Mouse (Mus musculus): ENCODE results near the gene Slc5a4b. TPM values are rescaled to one million over a fixed set of nuclear protein-coding genes. Genes with fewer than 3 reads are reported as not detected.

The Slc5a4b gene
- polyA plus RNA-seq, 1 experiment from 2014 or later, result 0.73 TPM

DNA sequence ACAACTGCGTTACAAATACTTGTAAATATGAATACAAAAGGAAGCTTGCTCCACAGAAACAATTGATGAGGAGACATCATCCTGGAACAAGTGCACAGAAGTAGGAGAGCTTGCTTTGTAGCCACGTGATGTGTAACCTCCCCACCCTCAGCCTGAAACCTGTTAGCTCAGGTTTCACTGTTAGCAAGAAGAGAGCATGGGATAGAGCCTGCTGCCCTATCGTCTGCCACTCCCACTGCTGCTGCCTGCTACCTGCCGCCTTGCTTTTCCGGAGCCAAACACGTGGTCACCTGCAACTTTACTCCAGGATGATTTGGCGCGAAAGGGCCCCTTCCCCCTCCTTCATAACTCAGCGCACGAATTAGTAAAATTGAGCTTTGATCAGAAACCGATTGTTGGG is 58.9 kb downstream of the Slc5a4b start:
- H3K27ac ChIP-seq (ENCODE audit: low read length), result no peak overlapping the region

DNA sequence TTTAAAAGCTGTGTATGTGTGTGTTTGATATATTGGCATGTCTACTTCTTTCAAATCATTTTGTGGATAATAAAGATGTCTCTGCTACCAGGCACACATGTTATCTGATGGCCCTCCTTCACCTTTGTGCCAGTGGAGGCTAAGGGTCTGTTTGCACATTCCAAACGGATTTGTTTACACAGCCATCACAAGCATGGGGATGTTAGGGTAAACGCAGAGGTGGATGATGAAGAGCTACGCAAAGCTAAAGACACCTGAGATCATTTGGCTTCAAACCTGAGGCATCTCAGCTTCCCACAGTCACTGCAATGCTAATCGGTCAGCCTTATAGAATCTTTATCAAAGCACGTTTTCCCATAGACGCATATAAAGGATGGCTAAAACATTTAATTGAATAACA is 61.8 kb downstream of the Slc5a4b start:
- no peak overlapping the region for H3K27ac ChIP-seq (ENCODE audit: low read length)
- H3K36me3 ChIP-seq (ENCODE audit: control insufficient read depth, insufficient read depth, low read length), result no peaks in the 10 kb centered on the region
- H3K4me1 ChIP-seq (ENCODE audit: control insufficient read depth, insufficient read depth, low read length), result 0 out of 2 replicates have a peak, but pooled peaks cover 5% of the 10 kb centered on the region
- no peak overlapping the region for H3K9ac ChIP-seq (ENCODE audit: low read depth, low read length)
- H3K4me3 ChIP-seq (ENCODE audit: low read length), result no peak overlapping the region
- no peak for ATAC-seq
- no peaks in the 10 kb centered on the region for H3K27me3 ChIP-seq (replicated peaks; ENCODE audit: control insufficient read depth, insufficient read depth, low read length)
- H3K9me3 ChIP-seq (ENCODE audit: control insufficient read depth, low read length), result no peaks in the 10 kb centered on the region
- no peak overlapping the region for H3K4me2 ChIP-seq (ENCODE audit: low read depth, low read length)
- 11% methylated on average over 6 of the region's 6 CpGs for WGBS

More for the DNA sequence above, 58.9 kb downstream of the Slc5a4b start:
- Histone ChIP-seq H3K36me3 (ENCODE audit: control insufficient read depth, insufficient read depth, low read length) (no peaks in the 10 kb centered on the region), H3K27me3 (replicated peaks; ENCODE audit: control insufficient read depth, insufficient read depth, low read length) (no peaks in the 10 kb centered on the region), H3K4me2 (ENCODE audit: low read depth, low read length) (no peak overlapping the region), H3K9ac (ENCODE audit: low read depth, low read length) (no peak overlapping the region), H3K4me3 (ENCODE audit: low read length) (no peak overlapping the region), H3K9me3 (ENCODE audit: control insufficient read depth, low read length) (no peaks in the 10 kb centered on the region), H3K4me1 (ENCODE audit: control insufficient read depth, insufficient read depth, low read length) (0 out of 2 replicates have a peak, but pooled peaks cover 2% of the 10 kb centered on the region)
- ATAC-seq, result no peak
- WGBS, result 80% methylated on average over 11 of the region's 11 CpGs

DNA sequence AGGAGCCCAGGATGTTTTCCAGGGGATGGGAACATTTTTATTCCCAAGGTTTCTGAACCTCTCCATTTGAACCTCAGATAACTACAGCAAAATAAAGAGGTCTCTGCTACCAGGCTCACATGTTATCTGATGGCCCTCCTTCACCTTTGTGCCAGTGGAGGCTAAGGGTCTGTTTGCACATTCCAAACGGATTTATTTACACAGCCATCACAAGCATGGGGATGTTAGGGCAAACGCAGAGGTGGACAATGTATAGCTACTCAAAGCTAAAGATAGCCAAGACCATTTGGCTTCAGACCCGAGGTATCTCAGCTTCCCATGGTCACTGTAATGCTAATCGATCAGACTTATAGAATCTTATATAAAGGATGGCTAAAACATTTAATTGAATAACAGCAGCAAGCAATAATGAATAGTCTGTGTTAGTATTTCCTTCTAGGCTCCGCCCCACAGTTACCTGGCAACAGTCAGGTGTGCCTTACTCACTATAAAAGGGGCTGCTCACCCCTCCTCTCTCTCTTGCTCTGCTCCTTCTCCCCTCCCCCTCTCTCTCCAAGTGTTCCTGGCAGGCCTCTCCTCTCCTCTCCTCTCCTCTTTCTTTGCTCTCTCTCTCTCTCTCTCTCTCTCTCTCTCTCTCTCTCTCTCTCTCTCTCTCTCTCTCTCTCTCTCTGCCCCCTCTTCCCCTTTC is 63.4 kb downstream of the Slc5a4b start:
- ATAC-seq, result peak; percentile 48; the same call in 1 of the 2 replicates
- Histone ChIP-seq H3K4me2 (ENCODE audit: low read depth, low read length) (no peak overlapping the region), H3K27me3 (replicated peaks; ENCODE audit: control insufficient read depth, insufficient read depth, low read length) (no peaks in the 10 kb centered on the region), H3K36me3 (ENCODE audit: control insufficient read depth, insufficient read depth, low read length) (no peaks in the 10 kb centered on the region), H3K27ac (ENCODE audit: low read length) (no peak overlapping the region), H3K4me1 (ENCODE audit: control insufficient read depth, insufficient read depth, low read length) (0 out of 2 replicates have a peak, but pooled peaks cover 5% of the 10 kb centered on the region), H3K9ac (ENCODE audit: low read depth, low read length) (no peak overlapping the region), H3K4me3 (ENCODE audit: low read length) (no peak overlapping the region), H3K9me3 (ENCODE audit: control insufficient read depth, low read length) (no peaks in the 10 kb centered on the region)
- 24% methylated on average over 5 of the region's 5 CpGs for WGBS

DNA sequence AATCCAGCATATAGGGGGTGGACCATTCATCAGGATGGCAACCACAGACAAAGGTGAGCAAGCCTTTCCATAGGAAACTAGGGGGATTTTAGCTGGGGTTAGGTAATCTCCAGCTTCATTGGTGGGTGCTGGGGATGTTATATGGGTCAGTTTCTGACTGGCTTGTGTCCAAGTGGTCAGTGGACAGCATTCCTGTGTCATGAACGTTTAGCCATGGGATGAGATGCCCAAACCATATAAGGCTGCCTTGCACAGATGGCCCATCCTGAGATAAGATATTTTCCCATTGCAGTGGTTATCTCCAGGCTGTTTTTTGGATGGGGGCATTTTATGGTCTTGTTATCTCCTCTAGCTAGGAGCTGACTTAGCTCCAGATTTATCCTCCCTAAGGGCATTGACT is 64.0 kb downstream of the Slc5a4b start:
- no peaks in the 10 kb centered on the region for H3K36me3 ChIP-seq (ENCODE audit: control insufficient read depth, insufficient read depth, low read length)
- 7% methylated on average over 1 of the region's 1 CpGs for WGBS

DNA sequence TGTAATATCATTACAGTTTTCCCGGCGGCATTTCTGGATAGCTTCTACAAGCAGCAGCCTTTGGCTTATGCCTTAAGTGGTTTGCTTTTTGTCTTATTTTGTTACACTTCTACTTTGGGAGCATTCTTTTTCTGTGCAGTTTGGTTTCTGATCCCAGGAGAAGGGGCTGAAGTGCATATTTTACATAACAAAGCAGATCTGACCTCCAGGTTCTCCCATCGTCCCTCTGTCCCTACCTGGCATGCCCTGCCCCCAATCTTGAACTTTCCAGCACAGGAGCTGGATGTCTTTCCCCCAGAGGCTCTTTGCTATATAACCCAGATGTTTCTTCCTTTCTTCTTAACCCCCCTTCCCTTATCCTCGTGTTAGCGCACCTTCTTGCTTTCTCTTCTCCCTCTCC is 65.4 kb downstream of the Slc5a4b start:
- ATAC-seq, result no peak
- Histone ChIP-seq H3K4me2 (ENCODE audit: low read depth, low read length) (no peak overlapping the region), H3K27me3 (replicated peaks; ENCODE audit: control insufficient read depth, insufficient read depth, low read length) (no peaks in the 10 kb centered on the region), H3K27ac (ENCODE audit: low read length) (no peak overlapping the region), H3K4me3 (ENCODE audit: low read length) (no peak overlapping the region), H3K9ac (ENCODE audit: low read depth, low read length) (no peak overlapping the region), H3K36me3 (ENCODE audit: control insufficient read depth, insufficient read depth, low read length) (peaks cover 3% of the 10 kb centered on the region; the same call in 1 of the 2 replicates), H3K4me1 (ENCODE audit: control insufficient read depth, insufficient read depth, low read length) (0 out of 2 replicates have a peak, but pooled peaks cover 5% of the 10 kb centered on the region), H3K9me3 (ENCODE audit: control insufficient read depth, low read length) (no peaks in the 10 kb centered on the region)
- 42% methylated on average over 5 of the region's 5 CpGs for WGBS

More for the DNA sequence above, 64.0 kb downstream of the Slc5a4b start:
- Histone ChIP-seq H3K27me3 (replicated peaks; ENCODE audit: control insufficient read depth, insufficient read depth, low read length) (no peaks in the 10 kb centered on the region), H3K4me1 (ENCODE audit: control insufficient read depth, insufficient read depth, low read length) (0 out of 2 replicates have a peak, but pooled peaks cover 5% of the 10 kb centered on the region), H3K4me3 (ENCODE audit: low read length) (no peak overlapping the region), H3K27ac (ENCODE audit: low read length) (no peak overlapping the region), H3K4me2 (ENCODE audit: low read depth, low read length) (no peak overlapping the region), H3K9me3 (ENCODE audit: control insufficient read depth, low read length) (no peaks in the 10 kb centered on the region), H3K9ac (ENCODE audit: low read depth, low read length) (no peak overlapping the region)
- no peak for ATAC-seq

DNA sequence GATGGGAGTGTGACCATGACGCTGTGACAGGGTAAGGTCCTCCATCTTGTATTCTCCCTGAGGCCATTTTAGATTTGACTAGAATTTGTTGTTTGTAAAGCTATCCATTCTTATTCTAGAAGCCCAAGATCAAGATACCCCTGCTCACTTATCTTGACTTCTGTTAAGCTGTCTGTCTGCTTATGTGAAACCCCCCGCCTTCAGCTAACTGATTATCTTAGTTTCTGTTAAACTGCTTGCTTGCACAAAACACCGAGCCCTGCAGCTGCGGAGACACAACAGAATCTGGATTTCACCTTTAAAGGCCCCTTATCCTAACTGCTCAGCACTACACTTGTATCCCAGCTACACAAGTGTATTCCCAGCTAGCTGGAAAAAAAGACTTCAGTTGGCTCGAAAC is 73.8 kb downstream of the Slc5a4b start:
- Histone ChIP-seq H3K9ac (ENCODE audit: low read depth, low read length) (no peak overlapping the region), H3K9me3 (ENCODE audit: control insufficient read depth, low read length) (no peaks in the 10 kb centered on the region), H3K4me2 (ENCODE audit: low read depth, low read length) (no peak overlapping the region), H3K4me3 (ENCODE audit: low read length) (no peak overlapping the region), H3K4me1 (ENCODE audit: control insufficient read depth, insufficient read depth, low read length) (peaks cover 6% of the 10 kb centered on the region; the same call in 1 of the 2 replicates), H3K27ac (ENCODE audit: low read length) (no peak overlapping the region), H3K36me3 (ENCODE audit: control insufficient read depth, insufficient read depth, low read length) (peaks cover 22% of the 10 kb centered on the region), H3K27me3 (replicated peaks; ENCODE audit: control insufficient read depth, insufficient read depth, low read length) (no peaks in the 10 kb centered on the region)
- WGBS, result 97% methylated on average over 5 of the region's 5 CpGs
- ATAC-seq, result no peak

DNA sequence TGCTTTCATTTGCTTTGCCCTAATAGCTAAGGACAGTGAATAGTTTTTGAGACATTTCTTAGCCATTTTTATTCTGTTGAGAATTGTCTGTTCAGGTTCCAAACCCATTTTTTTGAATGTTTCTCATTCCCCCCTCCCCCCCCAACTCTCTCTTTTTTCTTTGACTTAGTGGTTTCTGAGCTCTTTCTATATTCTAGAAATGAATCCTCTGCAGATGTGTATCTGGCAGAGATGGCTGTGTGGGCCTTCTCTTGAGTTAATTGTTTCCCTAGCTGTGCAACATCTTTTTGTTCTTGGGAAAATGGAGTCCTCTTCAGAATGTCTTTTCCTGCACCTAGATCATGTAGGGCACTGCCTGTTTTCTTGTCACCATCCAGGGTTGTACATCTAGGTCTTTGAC is 75.5 kb downstream of the Slc5a4b start:
- Histone ChIP-seq H3K4me2 (ENCODE audit: low read depth, low read length) (no peak overlapping the region), H3K9me3 (ENCODE audit: control insufficient read depth, low read length) (no peaks in the 10 kb centered on the region), H3K36me3 (ENCODE audit: control insufficient read depth, insufficient read depth, low read length) (peaks cover 20% of the 10 kb centered on the region), H3K4me1 (ENCODE audit: control insufficient read depth, insufficient read depth, low read length) (peaks cover 6% of the 10 kb centered on the region; the same call in 1 of the 2 replicates), H3K27me3 (replicated peaks; ENCODE audit: control insufficient read depth, insufficient read depth, low read length) (no peaks in the 10 kb centered on the region), H3K9ac (ENCODE audit: low read depth, low read length) (no peak overlapping the region), H3K27ac (ENCODE audit: low read length) (no peak overlapping the region), H3K4me3 (ENCODE audit: low read length) (no peak overlapping the region)
- no peak for ATAC-seq

DNA sequence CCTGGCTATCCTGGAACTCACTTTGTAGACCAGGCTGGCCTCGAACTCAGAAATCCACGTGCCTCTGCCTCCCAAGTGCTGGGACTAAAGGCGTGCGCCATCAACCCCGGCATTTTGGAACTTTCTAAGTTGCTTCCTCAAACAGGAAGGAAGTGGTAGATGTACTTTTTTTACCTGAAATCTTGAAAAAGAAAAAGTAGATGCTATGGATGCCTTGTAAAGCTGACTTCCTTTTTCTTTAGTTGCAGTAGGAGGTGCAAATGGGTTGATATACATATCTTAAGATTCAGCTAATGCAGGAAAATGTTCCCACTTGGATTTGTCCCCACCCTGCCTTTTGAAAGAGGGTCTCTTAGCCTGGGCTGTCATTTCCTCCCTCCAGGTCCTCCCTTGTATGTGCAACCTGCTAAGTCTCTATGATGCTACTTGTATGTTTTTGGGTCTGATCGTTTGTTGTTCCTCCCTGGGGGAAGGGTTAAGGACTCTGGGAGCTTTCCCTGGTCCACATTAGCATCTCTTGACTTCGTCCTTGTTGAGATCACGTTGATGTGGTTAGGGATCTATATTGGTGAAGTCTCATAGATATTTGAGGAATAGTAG is 76.7 kb downstream of the Slc5a4b start:
- H3K27me3 ChIP-seq (replicated peaks; ENCODE audit: control insufficient read depth, insufficient read depth, low read length), result no peaks in the 10 kb centered on the region
- peaks cover 11% of the 10 kb centered on the region for H3K36me3 ChIP-seq (ENCODE audit: control insufficient read depth, insufficient read depth, low read length)
- H3K4me2 ChIP-seq (ENCODE audit: low read depth, low read length), result no peak overlapping the region; the same call in 1 of the 2 replicates
- no peak for ATAC-seq
- H3K27ac ChIP-seq (ENCODE audit: low read length), result no peak overlapping the region
- H3K9ac ChIP-seq (ENCODE audit: low read depth, low read length), result no peak overlapping the region
- H3K4me3 ChIP-seq (ENCODE audit: low read length), result no peak overlapping the region
- no peaks in the 10 kb centered on the region for H3K9me3 ChIP-seq (ENCODE audit: control insufficient read depth, low read length)
- 92% methylated on average over 8 of the region's 8 CpGs for WGBS
- H3K4me1 ChIP-seq (ENCODE audit: control insufficient read depth, insufficient read depth, low read length), result peaks cover 6% of the 10 kb centered on the region; the same call in 1 of the 2 replicates

DNA sequence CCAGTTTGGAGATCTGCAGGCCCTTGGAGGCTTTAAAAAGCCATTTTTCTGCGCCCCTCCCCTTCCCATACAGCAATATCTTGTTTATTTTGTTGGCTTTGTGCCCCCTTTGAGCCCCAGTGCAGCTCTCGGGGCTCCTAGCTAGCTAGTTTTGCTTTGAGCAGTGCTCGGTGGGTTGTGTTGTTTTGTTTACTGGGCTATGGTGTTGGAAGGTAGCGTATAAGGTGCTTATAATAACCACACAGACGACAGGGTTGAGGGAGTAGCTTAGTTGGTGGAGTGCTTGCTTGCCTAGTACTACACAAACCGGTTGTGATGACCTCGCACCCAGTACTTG is 77.7 kb downstream of the Slc5a4b start:
- Histone ChIP-seq H3K4me3 (ENCODE audit: low read length) (peak overlapping the region; percentile 92), H3K9me3 (ENCODE audit: control insufficient read depth, low read length) (no peaks in the 10 kb centered on the region), H3K27me3 (replicated peaks; ENCODE audit: control insufficient read depth, insufficient read depth, low read length) (no peaks in the 10 kb centered on the region), H3K27ac (ENCODE audit: low read length) (peak overlapping the region; percentile 72), H3K36me3 (ENCODE audit: control insufficient read depth, insufficient read depth, low read length) (peaks cover under 1% of the 10 kb centered on the region; the same call in 1 of the 2 replicates), H3K4me2 (ENCODE audit: low read depth, low read length) (peak overlapping the region; percentile 83), H3K9ac (ENCODE audit: low read depth, low read length) (peak overlapping the region; percentile 96), H3K4me1 (ENCODE audit: control insufficient read depth, insufficient read depth, low read length) (peaks cover 6% of the 10 kb centered on the region)
- ATAC-seq, result no peak
- 13% methylated on average over 7 of the region's 7 CpGs for WGBS
